Mouse (Mus musculus) megakaryocyte, embryonic 14.5 days (primary cell): ENCODE measurements at regions not wholly inside any gene's neighbourhood (a gene's known extent, or its start where the extent isn't known, plus 50 kb on each side); places are given as distances from the start of the nearest gene placed in this dataset.

Experiments used
- H3K27me3 ChIP-seq: replicated peaks from 2 replicates; pipeline ENCODE3; 2012; ENCODE audit warnings: inconsistent platforms
- H3K36me3 ChIP-seq: replicated peaks from 2 replicates; pipeline ENCODE3; 2012; ENCODE audit warnings: low read length, inconsistent platforms, mixed read lengths
- H3K4me1 ChIP-seq: 2 replicates; pipeline ENCODE4 v1.6.1; 2012; ENCODE audit warnings: inconsistent platforms
- H3K4me3 ChIP-seq: replicated peaks from 2 replicates; pipeline ENCODE3; 2012; ENCODE audit warnings: moderate library complexity, mild to moderate bottlenecking, inconsistent platforms
- H3K9me3 ChIP-seq: 2 replicates; pipeline ENCODE4 v1.6.1; 2012; ENCODE audit warnings: inconsistent platforms
- FLI1 ChIP-seq: IDR thresholded peaks from 2 replicates; pipeline ENCODE4 v1.6.1; 2012; ENCODE audit warnings: low read length, inconsistent platforms, mixed read lengths
- GATA1 ChIP-seq: IDR thresholded peaks from 3 replicates; pipeline ENCODE4 v1.6.1; 2012; ENCODE audit warnings: mixed read lengths, low read length, inconsistent platforms, borderline replicate concordance

DNA sequence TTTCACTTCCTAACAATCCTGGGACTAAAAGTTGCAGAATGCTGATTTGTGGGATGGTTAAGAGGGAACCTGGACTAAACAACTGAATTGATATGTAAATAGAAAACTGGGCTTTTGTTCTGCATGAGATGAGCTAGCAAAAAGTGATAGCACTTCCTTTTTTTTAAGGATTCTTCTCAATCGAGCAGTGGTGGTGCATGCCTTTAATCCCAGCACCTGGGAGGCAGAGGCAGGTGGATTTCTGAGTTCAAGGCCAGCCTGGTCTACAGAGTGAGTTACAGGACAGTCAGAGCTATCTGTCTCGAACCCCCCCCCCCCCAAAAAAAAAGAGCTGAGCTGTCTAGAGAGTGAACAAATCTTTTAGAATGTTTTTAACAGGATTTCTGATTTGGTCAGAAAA lies 69.2 kb upstream of the Serbp1 start:
- Histone ChIP-seq H3K4me1 (peaks cover 39% of the 10 kb centered on the region), H3K36me3 (no peaks in the 10 kb centered on the region), H3K9me3 (no peaks in the 10 kb centered on the region), H3K27me3 (no peaks in the 10 kb centered on the region), H3K4me3 (peak overlapping the region; percentile 88)
- TF ChIP-seq FLI1 (no peak), GATA1 (no peak)

- Histone ChIP-seq H3K27me3 (no peaks in the 10 kb centered on the region), H3K4me3 (peak overlapping the region; percentile 88), H3K9me3 (no peaks in the 10 kb centered on the region), H3K4me1 (peaks cover 39% of the 10 kb centered on the region), H3K36me3 (no peaks in the 10 kb centered on the region)
- no peak for TF ChIP-seq FLI1
- no peak for TF ChIP-seq GATA1
Observed at GRCm38 (mm10) chr6:67168031-67168777, 69.8 kb upstream of the Serbp1 start.

- Histone ChIP-seq H3K4me1 (peaks cover 51% of the 10 kb centered on the region), H3K27me3 (no peaks in the 10 kb centered on the region)
Observed at GRCm38 (mm10) chr6:67165091-67165490, 72.9 kb upstream of the Serbp1 start.

GRCm38 (mm10) chr6:67163947-67164346 lies 74.0 kb upstream of the Serbp1 start:
- H3K36me3 ChIP-seq = no peaks in the 10 kb centered on the region
- no peak overlapping the region for H3K4me3 ChIP-seq
- peaks cover 52% of the 10 kb centered on the region for H3K4me1 ChIP-seq
- no peaks in the 10 kb centered on the region for H3K27me3 ChIP-seq
- no peak for TF ChIP-seq FLI1
- no peak for TF ChIP-seq GATA1
- no peaks in the 10 kb centered on the region for H3K9me3 ChIP-seq

More at GRCm38 (mm10) chr6:67165091-67165490, 72.9 kb upstream of the Serbp1 start:
- H3K9me3 ChIP-seq = no peaks in the 10 kb centered on the region
- TF ChIP-seq FLI1 (no peak), GATA1 (no peak)
- H3K4me3 ChIP-seq = no peak overlapping the region
- H3K36me3 ChIP-seq = no peaks in the 10 kb centered on the region

GRCm38 (mm10) chr6:67162814-67163213 lies 75.2 kb upstream of the Serbp1 start:
- no peak for TF ChIP-seq FLI1
- no peak for TF ChIP-seq GATA1
- Histone ChIP-seq H3K9me3 (no peaks in the 10 kb centered on the region), H3K36me3 (no peaks in the 10 kb centered on the region), H3K4me3 (no peak overlapping the region), H3K4me1 (peaks cover 51% of the 10 kb centered on the region), H3K27me3 (no peaks in the 10 kb centered on the region)

DNA sequence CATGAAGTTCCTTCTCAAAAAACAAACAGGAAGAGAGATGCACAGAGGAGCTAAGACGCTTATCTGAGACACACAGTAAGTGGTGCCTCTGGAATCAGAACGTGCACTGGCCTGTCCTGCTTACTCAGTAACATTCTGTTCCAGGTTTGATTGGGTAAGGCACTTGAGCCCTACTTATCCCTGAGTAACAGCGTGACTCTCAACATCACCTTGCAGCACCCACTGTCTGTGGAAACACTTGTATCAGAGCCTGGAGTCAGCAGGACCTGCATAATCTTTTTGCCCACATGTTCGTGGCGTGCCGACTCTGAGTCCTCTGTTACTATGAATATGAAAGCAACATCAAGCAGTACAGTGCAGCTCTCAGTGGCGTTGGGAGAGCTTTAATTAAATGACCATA lies 76.4 kb upstream of the Serbp1 start:
- no peaks in the 10 kb centered on the region for H3K36me3 ChIP-seq
- no peaks in the 10 kb centered on the region for H3K9me3 ChIP-seq
- H3K27me3 ChIP-seq = no peaks in the 10 kb centered on the region
- TF ChIP-seq GATA1 = no peak
- no peak for TF ChIP-seq FLI1
- peaks cover 44% of the 10 kb centered on the region for H3K4me1 ChIP-seq
- peak overlapping the region; percentile 47 for H3K4me3 ChIP-seq

DNA sequence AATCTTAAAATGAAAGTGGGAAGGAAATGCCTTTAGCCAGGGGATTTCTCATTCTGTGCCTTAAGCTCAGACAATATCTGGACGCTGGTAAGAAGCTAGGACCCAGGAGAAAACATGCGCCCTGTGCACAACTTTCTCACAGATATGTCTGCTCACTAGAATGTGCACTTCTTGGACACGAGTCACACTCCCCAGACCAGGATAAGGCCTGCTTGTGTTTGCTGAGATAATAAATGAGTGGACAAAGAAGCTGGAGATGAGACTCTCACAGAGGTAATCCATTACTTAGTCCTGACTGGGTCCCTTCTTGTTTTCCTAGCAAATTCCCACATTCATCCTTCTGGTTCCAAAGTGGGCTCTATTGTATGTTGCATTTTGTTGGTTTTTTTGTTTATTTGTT lies 77.4 kb upstream of the Serbp1 start:
- TF ChIP-seq GATA1 (no peak), FLI1 (no peak)
- no peaks in the 10 kb centered on the region for H3K9me3 ChIP-seq
- no peaks in the 10 kb centered on the region for H3K27me3 ChIP-seq
- H3K4me1 ChIP-seq = peaks cover 47% of the 10 kb centered on the region
- H3K36me3 ChIP-seq = no peaks in the 10 kb centered on the region
- no peak overlapping the region for H3K4me3 ChIP-seq

GRCm38 (mm10) chr6:67159726-67160523 lies 78.1 kb upstream of the Serbp1 start:
- Histone ChIP-seq H3K4me1 (peaks cover 45% of the 10 kb centered on the region), H3K4me3 (no peak overlapping the region), H3K9me3 (no peaks in the 10 kb centered on the region), H3K27me3 (no peaks in the 10 kb centered on the region), H3K36me3 (no peaks in the 10 kb centered on the region)
- TF ChIP-seq GATA1 = no peak
- no peak for TF ChIP-seq FLI1

DNA sequence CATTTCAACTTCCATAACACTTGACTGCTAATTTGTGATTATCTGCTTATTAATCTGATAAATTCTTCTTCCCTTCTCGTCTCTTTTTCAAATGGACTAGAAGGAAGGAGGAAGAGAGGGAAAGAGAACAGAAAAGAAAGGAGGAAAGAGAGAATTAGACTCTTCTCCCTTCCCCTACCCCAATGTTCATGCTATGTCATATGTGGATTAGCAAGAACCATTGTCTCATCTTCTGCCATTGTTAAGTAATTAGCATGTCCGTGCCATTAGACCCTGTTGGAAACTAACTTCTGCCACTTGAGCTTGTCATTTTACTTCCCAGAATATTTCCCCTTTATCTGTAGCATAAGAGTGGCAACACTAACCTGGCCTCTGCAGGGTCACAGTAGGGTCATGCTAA lies 78.8 kb upstream of the Serbp1 start:
- H3K4me3 ChIP-seq = no peak overlapping the region
- no peaks in the 10 kb centered on the region for H3K27me3 ChIP-seq
- H3K4me1 ChIP-seq = peaks cover 45% of the 10 kb centered on the region
- H3K9me3 ChIP-seq = no peaks in the 10 kb centered on the region
- TF ChIP-seq GATA1 (no peak), FLI1 (no peak)
- H3K36me3 ChIP-seq = no peaks in the 10 kb centered on the region

DNA sequence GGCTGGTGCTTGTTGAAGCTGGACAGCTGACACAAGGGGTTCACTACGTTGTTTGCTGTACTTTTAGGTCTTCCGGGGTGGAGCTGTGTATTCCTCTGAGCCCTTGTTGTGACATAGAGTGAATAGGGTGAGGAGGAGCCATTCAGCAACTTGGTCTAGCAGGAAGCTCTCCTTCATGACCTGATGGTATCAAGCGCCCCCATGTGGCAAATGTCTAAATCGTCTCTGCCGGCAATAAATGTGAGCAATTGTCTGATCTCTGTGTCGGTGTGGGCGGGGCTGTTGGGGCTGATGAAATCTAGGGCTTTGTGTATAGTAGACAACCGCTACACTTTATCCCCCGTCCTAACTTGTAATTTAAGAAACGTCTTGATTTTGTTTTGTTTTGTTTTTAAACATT lies 79.2 kb upstream of the Serbp1 start:
- Histone ChIP-seq H3K36me3 (no peaks in the 10 kb centered on the region), H3K27me3 (no peaks in the 10 kb centered on the region), H3K4me3 (peak overlapping the region; percentile 82), H3K4me1 (peaks cover 48% of the 10 kb centered on the region), H3K9me3 (no peaks in the 10 kb centered on the region)
- TF ChIP-seq GATA1 (no peak), FLI1 (no peak)
